Mouse (Mus musculus): ENCODE results near the gene Clpx. TPM values are rescaled to one million over a fixed set of nuclear protein-coding genes. Genes with fewer than 3 reads are reported as not detected.
"Not testable (repeated sequence)": the region's sequence is repeated elsewhere in the genome, so short reads cannot be mapped to it uniquely, and the experiment has no call there.

The Clpx gene
- total RNA-seq, 2 experiments from 2014 or later, result 53.5 to 59.6 TPM

DNA sequence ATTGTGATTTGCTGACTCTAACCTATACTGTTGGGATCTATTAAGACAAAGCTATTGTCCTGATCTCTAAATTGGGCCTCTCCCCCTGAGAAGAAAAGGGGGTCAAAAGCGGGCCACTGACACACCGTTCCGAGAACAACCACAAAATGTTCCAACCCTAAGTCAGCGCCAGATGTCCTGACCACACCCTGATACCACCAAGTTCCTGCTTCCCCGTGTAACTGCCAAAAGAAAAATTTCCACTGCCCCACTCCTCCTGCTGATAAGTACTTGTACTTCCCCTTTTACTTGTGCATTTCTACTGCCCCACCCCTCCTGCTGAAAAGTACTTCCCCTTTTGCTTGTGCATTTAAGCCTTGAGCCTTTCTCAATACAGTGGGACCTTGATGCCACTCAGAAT is 5.8 kb upstream of the Clpx start:
- DNase-seq (ENCODE audit: low spot score in 2 of 2), result not testable (repeated sequence)

DNA sequence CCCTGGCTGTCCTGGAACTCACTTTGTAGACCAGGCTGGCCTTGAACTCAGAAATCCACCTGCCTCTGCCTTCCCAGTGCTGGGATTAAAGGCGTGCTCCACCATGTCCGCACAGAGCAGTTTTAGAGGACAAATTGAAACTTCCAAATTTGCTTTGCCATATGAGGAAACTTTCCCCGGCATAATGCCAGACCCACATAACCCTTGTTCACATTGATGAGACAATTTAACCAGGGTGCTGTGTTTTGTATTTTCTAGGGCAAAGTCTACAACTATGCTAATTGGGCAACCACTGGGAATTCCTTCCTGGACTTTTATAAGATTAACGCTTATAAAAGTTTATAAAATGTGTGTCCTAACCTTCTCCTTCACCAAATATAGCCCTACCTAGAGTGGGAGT is 4.1 kb upstream of the Clpx start:
- DNase-seq (ENCODE audit: low spot score in 2 of 2), result no peak

DNA sequence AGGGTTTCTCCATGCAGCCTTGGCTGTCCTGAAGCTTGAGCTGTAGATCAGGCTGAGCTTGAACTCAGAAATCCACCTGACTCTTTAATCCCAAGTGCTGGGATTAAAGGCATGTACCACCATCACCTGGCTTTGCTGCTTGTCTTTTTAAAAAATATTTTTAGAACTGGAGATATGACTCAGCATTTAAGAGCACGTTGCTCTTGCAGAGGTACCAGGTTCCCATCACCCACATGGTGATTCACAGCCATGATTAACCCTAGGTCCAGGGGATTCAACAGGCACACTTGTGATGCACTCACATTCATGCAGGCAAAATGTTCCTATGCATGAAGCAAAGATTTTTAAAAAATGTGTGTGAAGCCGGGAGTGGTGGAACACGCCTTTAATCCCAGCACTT is 1.6 kb upstream of the Clpx start:
- no peak for DNase-seq (ENCODE audit: low spot score in 2 of 2)

DNA sequence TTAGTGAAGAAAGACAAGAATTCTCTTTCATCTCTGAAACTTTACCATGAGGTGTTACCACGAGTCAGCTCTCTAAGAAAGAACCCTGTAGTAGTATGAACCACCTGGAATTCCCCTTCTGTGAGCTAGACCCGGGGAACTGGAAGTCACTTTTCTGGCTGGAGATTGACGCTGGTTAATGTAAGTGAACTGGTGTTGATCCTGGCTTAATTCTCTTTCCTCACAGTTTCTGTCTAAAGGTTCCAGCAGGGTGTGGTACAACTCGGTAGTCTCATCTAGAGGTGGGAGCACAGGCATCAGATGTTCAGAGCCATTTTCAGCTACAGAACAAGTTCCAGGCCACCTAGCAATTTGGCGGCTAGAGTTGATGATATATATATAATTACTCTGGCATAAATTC is 941 bp upstream of the Clpx start:
- no peak for DNase-seq (ENCODE audit: low spot score in 2 of 2)

DNA sequence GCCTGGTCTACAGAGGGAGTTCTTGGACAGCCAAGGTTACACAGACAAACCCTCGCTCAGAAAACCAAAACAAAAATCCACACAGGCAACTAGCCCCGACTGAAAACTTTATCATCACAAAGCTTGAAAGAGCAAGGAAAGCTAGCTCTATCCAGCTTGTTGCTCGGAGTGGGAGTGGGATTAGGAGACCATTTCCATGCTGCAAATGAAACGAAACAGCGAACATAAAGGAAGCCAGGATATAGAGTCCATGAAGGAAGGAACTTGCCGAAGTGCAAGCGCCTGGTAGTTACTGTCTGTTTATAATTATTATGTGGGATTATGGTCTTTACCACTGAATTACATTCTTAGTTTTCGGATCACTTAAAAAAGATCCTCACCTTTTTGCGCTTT is 484 bp upstream of the Clpx start:
- DNase-seq (ENCODE audit: low spot score in 2 of 2), result no peak

DNA sequence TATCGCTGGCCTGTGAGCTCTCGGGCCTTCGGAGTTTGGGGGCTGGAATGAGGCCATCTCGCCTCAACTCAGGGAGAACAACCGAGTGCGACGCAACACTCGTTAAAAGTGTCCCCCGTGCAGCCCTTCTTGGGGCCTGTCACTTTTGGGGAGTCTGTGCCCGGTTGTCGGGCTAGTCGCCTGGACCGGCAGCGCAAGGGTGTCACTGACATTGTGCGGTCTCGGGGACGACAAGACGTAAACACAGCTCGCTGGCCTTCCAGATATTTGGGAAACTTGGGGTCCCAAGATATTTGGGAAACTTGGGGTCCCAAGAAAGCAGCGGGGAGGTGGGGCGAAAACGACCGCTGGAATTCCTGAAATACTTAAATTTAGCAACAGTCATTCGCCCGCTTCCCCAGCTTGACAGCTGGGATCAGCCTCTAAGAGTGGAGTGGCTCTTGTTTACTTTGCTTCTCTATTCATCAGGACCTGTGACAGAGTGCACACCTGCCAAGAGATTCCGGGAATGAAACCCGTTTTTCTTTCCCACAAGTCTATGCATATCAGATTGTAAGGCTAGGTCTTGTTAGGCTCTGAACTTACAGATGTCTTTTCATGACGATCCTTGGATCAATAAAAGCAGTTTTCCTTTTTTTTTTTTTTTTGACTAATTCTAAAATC is 787 bp downstream of the Clpx start:
- no peak for DNase-seq (ENCODE audit: low spot score in 2 of 2)

DNA sequence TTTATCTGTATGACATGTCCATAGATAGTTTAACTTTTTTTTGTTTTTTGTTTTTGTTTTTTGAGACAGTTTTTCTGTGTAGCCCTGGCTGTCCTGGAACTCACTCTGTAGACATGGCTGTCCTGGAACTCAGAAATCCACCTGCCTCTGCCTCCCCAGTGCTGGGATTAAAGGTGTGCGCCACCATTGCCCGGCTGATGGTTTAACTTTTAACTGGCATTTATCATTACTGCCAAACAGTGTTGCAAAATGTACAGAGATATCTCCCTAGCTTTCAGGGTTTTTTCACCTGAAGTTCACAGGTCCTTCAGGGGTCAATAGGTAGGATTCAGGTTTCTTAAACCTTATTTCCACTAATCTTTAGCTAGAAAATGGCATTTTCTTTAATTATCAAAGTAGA is 3.0 kb downstream of the Clpx start:
- no peak for DNase-seq (ENCODE audit: low spot score in 2 of 2)

DNA sequence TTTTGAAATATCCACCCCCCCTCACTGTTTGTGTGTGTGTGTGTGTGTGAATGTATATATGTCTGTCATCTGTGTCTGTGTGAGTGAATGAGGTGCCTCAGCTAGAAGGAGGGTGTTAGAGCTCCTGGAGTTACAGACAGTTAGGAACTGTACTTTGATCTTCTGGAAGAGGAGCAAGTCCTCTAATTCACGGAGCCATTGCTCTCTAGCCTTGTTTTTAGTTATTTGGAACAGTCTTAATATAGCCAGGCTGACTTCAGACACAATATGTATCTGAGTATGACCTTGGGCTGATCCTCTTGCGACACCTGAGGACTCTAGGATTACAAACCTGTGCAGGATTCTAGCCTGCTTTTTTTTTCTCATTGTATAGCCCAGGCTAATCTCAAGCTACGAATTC is 4.7 kb downstream of the Clpx start:
- DNase-seq (ENCODE audit: low spot score in 2 of 2), result no peak

DNA sequence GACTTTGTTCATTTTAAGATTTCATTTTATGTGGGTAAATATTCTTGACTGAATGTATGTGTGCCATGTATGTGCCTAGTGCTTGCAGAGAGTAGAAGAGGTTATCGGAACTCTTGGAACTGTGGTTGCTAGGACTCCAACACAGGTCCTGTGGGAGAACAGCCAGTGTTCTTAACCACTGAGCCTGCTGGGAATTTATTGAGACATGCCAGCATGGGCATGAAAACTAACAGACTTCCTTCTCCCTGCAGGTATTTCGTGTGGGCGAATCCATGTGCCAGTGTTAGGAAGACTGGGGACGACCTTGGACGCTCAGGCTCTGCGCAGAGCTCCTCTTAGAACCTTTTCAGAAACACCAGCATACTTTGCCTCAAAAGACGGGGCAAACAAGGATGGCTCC is 5.6 kb downstream of the Clpx start:
- no peak for DNase-seq (ENCODE audit: low spot score in 2 of 2)

DNA sequence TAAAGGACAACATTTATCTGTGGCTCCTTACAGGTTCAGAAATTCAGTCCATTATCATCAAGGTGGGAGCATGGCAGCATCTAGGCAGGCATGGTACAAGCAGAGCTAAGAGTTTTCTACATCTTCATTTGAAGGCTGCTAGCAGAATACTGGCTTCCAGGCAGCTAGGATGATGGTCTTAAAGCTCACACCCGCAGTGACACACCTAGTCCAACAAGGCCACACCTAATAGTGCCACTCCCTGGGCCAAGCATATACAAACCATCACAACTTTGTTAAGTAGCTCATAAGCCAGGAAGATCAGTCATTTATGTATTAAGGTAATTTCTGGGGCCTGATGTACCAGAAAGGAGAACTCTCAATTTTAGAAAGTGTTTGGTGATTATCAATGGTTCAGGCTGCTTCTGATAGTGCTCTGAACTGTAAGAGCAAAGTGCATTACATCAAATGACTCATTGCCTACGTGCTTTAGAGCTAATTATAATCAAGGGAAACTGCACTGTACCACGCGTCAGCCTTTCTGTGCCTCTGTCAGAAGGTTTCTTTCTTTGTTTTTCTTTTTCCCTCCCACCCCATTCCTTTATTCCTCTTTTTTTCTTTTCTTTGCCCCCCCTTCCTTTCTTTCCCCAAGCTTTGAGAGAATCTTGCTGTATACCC is 8.4 kb downstream of the Clpx start:
- no peak for DNase-seq (ENCODE audit: low spot score in 2 of 2)

DNA sequence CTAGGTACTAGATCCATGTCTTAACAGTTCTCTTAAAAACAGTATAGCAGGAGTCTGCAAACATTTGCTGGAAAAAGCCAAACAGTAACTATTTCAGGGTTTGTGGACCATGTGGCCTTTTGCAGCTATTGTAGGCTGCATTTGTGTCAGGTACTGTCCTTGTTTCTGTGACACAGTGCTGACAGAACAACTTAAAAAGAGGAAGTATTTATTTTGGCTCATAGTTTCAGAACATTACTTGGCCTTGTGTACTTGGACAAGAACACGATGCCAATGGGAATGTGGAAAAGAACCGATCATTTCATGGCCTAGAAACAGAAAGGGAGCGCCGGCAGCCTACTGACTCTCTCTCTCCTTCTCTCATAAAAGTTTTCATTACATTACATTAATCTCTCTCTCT is 9.5 kb downstream of the Clpx start:
- no peak for DNase-seq (ENCODE audit: low spot score in 2 of 2)

DNA sequence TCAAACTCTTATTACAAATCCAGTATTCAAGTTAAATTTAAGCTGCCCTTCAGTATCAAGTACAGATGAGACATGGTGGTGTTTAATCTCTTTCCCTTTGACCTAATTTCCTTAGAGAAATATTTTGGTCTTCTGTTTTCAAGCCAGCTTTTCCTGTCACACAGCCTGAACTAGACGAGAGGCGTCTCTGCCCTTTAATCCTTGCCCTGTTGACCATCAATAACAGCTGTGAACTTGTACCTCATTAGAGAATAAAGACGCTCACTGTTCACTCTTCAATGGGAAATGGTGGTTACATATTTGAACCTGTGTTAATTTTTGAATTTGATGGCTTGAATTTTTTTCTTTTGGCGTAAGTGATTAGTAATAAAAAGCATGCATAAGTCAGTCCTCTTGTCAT is 10.2 kb downstream of the Clpx start:
- DNase-seq (ENCODE audit: low spot score in 2 of 2), result no peak

DNA sequence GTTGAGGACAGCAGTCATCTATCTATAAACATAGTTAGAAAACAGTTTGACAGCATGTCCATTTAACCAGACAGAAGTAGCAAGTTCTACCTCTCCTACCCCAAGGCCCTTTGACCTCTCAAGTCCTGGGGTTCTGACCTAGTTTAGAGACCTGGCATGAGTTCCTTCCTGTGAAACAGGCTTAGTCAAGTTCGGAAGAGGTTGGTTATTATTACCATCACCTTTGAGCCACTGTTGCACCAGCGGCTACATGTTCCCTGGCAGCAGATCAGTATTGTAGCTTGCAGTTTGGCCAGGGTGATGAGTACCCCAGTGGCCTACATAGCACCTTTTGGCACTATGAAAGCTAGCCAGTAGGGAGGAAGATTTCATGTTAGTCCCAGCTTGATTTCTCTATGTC is 12.6 kb downstream of the Clpx start:
- DNase-seq (ENCODE audit: low spot score in 2 of 2), result no peak

DNA sequence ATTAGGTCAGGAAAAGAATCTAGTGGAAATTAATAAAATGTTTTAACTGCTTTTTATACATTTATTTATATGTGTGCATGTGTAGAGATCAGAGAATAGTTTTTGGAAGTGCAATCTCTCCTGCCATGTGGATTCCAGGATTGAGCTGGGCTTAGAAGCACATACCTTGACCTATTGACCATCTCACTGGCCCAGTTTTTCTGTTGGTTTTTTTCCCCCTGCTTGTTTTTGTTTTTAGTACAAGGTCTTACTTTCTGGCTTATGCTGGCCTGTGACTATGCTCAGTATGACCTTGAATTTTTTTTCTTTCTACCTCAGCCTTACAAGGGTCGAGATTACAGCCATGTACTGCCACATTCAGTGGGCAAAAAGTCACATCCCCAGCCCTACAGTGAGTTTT is 14.0 kb downstream of the Clpx start:
- DNase-seq (ENCODE audit: low spot score in 2 of 2), result no peak

DNA sequence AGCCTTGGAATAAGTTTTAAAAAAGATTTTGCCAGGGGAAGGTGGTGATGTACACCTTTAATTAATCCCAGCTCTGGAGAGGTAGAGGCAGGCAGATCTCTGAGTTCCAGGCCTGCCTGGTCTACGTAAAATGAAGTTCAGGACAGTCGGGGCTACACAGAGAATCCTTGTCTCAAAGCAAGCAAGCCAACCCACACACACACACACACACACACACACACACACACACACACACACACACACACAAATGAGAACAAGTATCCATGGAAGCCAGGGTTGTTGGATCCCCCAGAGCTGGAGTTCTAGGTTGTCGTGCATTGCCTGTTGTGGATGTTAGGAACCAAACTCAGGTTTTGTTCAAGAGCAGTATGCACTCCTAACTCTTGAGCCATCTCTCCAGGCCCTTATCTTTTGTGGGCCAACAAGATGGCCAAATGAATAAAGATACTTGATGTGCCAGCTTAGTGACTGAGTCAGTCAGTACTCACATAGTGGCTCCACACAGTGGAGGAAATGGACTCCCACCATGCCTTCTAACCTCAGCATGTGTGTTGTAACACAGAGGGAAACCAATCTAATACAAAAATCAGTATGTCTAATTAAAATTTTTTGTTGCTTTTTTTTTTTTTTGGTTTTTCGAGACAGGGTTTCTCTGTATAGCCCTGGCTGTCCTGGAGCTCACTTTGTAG is 18.8 kb downstream of the Clpx start:
- DNase-seq (ENCODE audit: low spot score in 2 of 2), result no peak

DNA sequence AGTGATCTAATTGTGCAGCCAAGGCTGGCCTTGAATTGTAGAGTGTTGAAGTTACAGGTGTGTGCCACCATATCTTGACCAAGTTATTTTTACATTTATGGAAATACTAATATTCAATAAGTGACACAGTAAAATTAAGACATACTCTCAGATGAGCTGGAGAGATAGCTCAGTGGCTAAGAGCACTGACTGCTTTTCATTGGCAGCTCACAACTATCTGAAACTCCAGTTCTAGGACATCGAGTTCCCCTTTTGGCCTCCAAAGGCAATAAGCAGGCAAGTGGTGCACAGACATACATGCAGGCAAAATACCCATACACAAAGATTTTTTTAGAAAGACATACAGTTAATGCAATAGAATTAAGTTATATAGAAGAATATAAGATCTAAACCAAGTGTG is 19.8 kb downstream of the Clpx start:
- DNase-seq (ENCODE audit: low spot score in 2 of 2), result no peak

DNA sequence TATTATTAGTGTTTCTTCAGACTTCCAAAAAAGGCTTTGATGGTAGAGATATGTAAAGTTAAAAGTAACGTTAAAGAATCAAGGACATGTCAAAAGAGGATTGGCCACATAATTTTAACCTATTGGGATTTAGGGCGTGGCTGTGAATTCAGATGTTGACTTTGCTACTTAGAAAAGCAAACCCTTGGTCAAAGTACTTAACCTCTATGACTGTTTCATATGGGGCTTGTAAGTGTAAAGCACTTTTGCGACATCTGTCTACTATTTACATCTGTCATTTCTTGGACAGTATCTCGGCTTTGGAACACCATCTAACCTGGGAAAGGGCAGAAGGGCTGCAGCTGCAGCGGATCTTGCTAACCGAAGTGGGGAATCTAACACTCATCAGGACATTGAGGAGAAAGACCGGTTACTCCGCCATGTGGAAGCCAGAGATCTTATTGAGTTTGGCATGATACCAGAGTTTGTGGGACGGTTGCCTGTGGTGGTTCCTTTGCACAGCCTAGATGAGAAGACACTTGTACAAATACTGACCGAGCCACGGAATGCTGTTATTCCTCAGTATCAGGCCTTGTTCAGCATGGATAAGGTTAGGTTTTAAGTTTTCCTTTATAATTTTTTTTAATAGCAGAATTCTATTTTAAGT is 28.3 kb downstream of the Clpx start:
- no peak for DNase-seq (ENCODE audit: low spot score in 2 of 2)

DNA sequence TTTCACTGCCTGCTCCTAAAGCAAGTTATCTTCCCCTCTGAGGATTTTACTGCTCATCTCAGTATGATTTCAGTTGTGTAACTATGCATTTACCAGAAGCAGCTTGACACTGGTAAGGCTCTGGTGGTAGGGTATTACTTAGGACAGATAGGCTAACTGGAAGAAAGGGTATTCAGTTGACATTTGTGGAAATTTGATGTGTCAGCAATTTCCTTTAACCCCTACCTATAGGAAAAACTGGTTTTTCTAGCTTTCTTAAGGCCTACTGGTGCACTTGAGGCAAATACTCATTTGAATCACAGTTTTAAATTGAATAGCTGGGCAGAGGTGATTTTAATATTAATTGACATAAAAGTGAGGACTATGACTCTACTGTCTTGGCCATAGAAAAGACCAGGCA is 31.9 kb downstream of the Clpx start:
- no peak for DNase-seq (ENCODE audit: low spot score in 2 of 2)

DNA sequence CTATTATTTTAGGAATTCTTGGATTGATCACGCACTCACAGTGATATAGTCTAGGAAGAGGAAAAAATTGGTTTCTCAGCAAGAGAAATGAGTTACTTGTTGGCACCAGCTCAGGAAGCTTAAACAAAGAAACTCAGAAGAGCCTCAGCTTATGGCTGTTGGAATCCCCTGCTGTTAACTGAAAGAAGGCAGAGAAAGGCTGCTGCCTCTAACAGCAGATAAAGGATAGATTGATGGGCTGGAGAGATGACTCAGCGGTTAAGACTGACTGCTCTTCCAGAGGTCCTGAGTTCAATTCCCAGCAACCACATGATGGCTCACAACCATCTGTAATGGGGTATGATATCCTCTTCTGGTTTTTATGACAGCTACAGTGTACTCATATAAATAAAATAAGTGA is 33.3 kb downstream of the Clpx start:
- no peak for DNase-seq (ENCODE audit: low spot score in 2 of 2)

DNA sequence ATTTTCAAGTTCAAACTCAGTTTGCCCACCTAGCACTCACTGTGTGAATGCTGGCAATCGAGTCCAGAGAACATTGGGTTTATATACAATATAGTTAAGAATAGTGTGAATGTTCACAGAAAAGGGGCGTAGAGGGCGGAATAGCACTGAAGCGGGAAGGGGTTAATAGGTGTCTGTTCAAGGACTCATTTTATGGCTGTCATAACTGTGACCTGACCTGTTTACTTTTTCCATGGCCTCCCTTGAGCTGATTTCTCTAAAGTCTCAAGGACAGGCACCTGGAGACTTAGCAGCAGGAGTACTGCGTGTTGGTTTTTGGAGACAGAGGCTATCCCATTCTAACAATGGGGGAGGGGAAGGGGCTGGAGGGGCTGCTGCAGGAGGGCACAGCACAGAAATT is 39.9 kb downstream of the Clpx start:
- DNase-seq (ENCODE audit: low spot score in 2 of 2), result no peak

DNA sequence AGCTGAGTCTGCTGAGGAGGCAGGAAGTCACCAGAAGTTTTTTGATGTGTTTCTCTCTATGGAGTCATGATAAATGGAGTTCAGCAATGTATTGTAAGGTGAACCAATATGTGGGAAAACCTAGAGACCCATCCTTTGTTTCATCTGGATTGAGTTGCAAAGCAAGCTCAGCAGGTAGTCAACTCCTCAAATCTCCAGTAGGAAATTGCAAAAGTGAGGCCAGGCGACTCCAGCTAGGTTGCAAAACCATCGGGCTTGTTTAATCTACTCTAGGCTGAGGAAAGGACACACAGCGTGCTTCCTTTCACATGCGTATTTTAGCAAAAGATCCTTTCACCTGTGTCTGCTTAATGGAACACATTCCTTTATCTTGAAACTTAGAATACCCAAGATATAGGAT is 45.1 kb downstream of the Clpx start:
- DNase-seq (ENCODE audit: low spot score in 2 of 2), result no peak

DNA sequence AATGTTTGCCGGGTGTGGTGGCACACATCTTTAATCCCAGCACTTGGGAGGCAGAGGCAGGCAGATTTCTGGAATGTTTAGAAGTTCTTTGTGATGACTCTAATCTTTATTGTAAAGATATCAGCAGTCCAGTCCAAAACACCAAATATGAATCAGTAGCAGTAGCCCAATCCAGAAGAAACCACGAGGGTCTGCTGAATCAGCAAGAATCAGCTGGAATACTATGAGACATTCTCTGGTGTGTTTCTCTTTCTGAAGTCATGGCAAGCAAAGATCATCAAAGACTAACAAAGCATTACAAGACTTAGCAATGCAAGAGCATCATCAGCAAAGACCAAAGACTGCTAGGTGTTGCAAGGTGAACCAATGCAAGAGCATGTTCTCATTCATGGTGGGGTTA is 46.4 kb downstream of the Clpx start:
- no peak for DNase-seq (ENCODE audit: low spot score in 2 of 2)

Data from gastrocnemius, postnatal 4 days (tissue).